Mouse (Mus musculus): ENCODE measurements around the gene Ankrd28.

DNA sequence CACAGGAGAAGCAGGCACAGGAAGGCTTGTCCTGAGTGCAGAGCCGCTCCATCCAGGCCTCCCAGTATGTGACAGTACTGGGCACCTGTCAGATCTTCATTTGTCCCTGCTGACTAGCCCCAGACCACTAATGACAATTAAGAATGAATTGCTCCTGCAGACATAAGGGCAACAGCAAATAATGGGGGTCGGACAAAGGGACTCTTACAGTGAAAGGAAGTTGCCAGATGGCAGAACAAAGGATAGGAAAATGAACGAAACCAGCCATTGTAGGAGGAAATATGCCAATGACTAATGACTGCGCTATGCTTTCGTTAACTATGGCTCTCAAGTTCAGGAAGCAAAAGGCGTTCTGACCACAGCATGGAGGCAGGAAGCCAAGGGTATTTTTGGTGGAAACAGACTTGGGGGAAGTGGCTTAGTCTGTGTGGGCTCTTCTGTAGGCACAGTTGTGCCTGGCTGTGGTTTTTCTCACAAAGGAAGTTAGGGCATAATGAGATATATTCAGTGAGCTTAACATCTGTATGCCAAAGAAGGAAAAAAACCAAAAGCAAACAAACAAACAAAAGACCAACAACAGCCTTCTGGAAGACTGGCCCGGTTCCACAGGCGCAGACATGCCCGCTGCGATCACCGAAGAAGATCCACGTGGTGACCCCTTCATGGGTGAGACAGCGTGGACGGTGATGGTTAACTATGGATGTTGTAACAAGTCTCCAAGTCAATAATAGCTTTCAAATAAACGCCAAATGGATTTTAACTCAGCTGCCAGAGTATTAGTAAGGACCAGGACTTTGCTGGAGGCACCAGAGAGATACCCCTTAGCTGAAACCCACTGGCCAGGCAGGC lies 160.6 kb downstream of the Ankrd28 start:
- TF ChIP-seq POLR2A (IDR thresholded peaks at IDR 0.05; ENCODE audit: insufficient read depth, low read depth, low read length) (no peak), CTCF (IDR thresholded peaks at IDR 0.05) (no peak)

Data from heart, adult 2 months (tissue).